Mouse (Mus musculus) megakaryocyte progenitor cell, adult 5-6 weeks (primary cell): ENCODE data around the gene Plxnd1. TPM values are rescaled to one million over a fixed set of nuclear protein-coding genes. Genes with fewer than 3 reads are reported as not detected.

Experiments used
- ATAC-seq: replicated peaks from 2 replicates; pipeline ENCODE4 v1.8.0; 2016; ENCODE audit warnings: mild to moderate bottlenecking, moderate TSS enrichment, inconsistent platforms; ENCODE audit not compliant: poor library complexity
- total RNA-seq, 2 experiments: library from RNA; stranded (forward) in 1 of 2; stranded (reverse) in 1 of 2; fragments of 157-497, 149-512 nt in 1 of 2; fragments of 200-1000 nt in 1 of 2; gene quantifications; 2 replicates each; pipeline versions ENCODE4 v1.2.3 to v1.2.4; 2015 to 2017

Gene Plxnd1
- total RNA-seq, 2 experiments from 2014 or later: 43.9 to 51.5 TPM

- no peak for ATAC-seq
These were observed 11.3 kb downstream of the Plxnd1 start for GRCm38 (mm10) chr6:115983306-115984038.

GRCm38 (mm10) chr6:115982889-115983288 lies 11.9 kb downstream of the Plxnd1 start:
- ATAC-seq: no peak

DNA sequence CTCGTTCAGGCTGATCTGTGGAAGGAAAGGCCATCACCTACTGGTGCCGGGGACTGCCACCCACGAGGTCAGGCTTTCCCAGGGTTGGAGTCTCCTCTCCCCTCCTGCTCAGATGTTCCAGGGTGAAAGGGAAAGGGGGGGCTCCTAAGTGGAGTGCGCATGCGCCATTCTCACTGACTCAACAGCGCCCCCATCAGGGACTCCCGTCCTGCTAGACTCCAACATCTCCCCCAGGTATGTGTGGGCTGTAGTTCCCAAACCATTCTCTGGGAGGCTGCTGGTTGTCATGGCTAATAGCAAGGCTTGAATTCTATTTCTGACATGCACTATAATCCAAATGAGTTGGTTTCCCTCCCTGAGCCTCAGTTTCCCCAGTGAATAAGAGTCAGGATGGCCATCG lies 16.2 kb downstream of the Plxnd1 start:
- no peak for ATAC-seq

DNA sequence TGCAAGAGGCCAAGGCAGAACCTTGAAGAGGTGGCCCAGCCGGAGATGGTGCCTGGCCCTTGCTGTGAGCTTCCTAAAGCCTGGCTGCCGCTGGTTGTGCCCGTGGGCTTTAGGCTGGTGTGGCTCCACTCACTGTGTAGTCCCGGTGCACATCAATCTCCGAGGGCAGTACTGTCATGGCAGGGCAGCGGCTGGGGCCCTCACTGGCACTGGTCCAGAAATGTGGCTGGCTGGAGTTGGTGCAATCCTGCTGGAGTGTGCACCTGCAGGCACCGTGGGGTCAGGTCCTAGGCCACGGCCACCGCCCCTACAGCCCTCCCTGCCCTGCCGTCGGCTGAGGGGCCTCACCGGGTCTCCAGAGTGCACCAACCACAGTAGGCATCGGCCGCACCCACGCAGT lies 17.0 kb downstream of the Plxnd1 start:
- ATAC-seq: no peak

DNA sequence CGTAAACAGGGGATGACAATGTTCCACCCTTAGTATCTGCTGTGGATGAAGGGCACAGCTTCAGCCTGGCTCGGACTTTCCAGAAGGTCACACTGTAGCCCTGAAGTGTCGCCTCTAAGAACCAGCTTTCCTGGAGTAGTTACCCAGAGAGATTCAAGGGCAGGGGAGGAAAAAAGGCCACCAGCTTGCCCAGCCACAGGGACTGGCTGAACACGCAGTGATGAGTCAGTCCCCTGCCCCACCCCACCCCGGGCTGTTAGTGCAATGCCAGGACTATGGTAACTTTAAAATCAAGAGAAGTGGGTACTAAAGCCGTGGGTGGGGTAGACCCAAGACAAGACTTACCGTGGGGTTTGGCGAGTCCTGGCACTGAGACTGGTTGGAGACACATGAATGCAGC lies 19.2 kb downstream of the Plxnd1 start:
- ATAC-seq: no peak

GRCm38 (mm10) chr6:115973881-115974662 lies 20.7 kb downstream of the Plxnd1 start:
- no peak for ATAC-seq

GRCm38 (mm10) chr6:115973139-115973875 lies 21.5 kb downstream of the Plxnd1 start:
- peak; percentile 42 for ATAC-seq

GRCm38 (mm10) chr6:115972083-115972764 lies 22.6 kb downstream of the Plxnd1 start:
- ATAC-seq: no peak

DNA sequence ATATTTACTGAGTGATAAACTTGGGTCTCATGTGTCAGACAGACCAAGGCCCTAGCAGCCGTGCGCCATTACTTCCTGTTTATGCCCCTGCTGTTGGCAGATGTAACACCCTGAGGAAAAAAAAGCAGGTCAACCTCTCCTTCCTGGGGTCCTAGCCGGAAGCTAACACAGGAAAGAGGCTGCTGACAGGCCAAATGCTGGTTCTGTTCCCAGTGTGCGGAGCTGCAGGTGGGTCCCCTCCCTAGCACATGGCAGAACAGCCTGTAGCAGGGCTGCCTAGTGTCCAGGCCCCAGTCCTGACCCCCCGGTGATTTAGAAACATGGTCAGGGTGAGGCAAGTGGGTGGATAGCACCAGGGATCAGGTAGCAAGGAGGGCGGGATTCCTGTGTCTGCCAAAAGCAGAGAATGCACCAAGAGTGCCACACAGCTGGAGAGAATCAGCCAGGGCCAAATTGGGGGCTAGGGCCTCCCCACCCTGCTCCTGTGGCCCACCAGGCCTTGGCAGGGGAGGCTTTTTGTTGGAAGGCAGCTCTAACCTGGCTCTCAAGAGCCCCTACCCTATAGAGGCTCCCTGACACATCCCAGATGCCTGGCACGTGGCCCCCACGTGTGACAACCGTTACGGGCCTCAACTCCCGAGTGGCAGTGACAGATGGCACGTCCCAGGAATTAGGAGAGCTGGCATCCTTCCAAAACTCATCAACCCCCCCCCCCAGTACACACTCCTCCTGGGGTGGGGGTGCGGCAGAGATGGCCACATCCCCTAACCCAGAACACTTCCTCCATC lies 23.3 kb downstream of the Plxnd1 start:
- ATAC-seq: no peak

DNA sequence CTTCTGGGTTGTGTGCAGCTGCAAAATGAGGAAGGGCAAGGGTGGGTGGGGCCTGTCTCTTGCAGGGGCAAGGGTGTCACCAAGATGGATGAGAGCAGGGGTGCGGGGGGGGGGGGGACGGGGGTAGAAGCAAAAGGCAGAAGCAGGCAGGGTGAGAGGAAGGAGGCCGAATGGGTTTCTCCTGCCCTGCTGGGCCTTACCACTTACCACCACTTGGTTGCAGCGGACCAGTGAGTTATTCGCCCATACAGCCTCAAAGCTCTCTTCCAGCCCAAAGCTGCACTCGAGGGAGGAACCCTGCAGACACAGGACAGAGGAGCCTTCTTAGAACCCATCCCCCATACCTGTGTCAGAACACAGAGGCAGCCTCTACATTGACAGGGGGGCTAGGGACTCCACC lies 24.9 kb downstream of the Plxnd1 start:
- ATAC-seq: peak; percentile 49

DNA sequence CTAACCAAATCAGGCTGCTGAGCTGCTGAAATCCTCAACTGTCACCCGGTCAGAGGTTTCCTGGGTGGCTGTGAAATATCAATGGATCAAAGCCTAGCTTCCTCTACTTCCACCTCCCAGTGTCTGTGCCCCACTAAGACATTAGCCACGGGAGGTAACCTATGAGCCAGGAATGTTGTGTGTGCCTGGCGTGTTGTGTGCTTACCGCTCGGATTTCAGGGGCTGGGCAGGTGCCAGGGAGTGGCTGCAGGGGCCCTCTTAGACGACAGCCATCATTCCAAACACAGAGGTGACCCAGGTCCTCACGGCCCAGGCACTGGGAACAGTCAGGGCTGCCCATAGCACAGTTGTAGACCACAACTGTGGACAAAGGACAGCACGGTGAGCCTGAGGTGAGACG lies 25.7 kb downstream of the Plxnd1 start:
- no peak for ATAC-seq

GRCm38 (mm10) chr6:115968700-115969099 lies 26.1 kb downstream of the Plxnd1 start:
- peak; percentile 40 for ATAC-seq

- ATAC-seq: no peak
These were observed 26.7 kb downstream of the Plxnd1 start for GRCm38 (mm10) chr6:115968086-115968485.

- ATAC-seq: no peak
These were observed 27.4 kb downstream of the Plxnd1 start for GRCm38 (mm10) chr6:115967291-115967880.

- ATAC-seq: no peak
These were observed 28.4 kb downstream of the Plxnd1 start for GRCm38 (mm10) chr6:115966227-115966966.

- no peak for ATAC-seq
These were observed 31.1 kb downstream of the Plxnd1 start for GRCm38 (mm10) chr6:115963656-115964055.

DNA sequence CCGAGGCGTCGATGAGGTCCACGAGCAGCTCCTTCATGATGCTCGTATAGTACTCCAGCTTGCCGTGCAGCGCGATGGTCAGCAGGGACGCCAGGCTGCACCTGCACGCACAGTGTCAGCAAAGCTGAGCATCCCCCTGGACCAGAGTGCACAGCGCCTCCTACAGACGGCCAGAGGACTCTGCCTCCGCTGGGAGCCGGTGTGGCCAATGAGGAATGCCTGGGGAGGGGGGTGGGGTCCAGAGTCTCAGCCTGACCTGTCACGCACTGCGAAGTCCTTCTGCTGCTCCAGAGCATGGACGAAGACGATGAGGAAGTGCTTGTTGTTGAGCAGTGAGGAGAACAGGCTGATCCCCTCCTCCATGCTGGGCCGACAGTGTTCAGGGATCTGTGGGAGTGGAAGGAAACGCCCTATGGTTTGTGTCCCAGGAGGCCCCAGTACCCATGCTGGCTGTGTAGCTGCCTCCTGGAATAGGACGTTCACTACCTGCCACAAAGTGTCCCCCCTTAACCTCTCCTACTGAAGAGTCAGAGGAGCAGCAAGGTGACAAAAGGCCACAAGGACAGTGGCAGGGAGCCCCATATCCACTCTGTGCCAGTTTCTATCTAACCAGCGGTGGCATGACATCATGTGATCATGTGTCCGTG lies 32.2 kb downstream of the Plxnd1 start:
- peak; percentile 29; the same call in 1 of the 2 replicates for ATAC-seq

- no peak for ATAC-seq
These were observed 33.1 kb downstream of the Plxnd1 start for GRCm38 (mm10) chr6:115961743-115962142.

DNA sequence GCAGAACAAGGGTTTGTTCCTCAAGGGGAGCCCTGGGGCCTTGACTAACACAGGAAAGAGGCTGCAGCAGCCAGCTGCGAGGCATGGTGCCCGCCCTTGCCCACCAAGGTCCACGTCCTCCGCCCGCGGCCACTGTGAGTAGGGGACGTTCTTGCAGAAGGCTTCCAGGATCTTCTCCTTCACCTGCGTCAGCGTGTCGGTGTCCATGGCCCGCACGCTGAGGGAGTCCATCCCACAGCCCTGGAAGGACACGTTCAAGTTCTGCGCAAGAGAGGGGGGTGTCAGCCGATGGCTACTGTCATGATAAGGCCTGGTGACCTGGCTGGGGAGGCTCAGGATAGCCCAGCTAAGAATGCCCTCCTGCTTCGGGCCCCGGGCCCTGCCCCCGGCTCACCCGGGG lies 34.5 kb downstream of the Plxnd1 start:
- ATAC-seq: no peak
